Comparison of ENCODE assay signal across 28 mouse cellular contexts in the genomic region with DNA sequence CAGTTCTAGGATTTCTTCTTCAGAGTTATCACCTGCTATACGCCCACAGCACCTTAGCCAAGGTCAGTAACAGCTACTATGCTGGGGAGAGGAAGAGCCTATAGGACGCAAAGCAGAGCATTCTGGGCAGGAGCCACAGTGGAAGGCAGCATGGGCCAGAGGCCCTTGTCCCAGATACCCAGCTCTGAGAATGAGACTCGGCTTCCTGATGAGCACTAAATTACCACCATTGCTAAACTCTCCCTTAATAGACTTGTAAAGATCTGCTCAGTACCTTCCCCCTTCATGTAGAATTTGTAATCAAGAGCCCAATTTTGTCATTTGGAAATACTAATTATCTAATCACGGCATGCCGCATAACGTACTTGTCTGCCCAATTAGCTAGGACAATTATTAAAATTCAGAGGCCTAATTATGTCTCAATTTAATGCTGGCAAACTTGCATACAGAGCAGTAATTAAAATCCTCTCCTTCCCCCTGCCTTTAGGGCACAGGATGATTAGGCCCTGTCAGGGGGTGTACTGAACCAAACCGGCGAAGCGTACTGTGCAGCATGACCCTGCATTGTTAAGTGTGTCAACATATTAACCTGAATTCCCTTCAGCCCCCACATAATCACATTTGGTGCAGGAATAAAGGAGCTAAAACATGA. TPM values are rescaled to one million over a fixed set of nuclear protein-coding genes. Genes with fewer than 3 reads are reported as not detected.
DNase-seq lines count a peak whose midpoint lies in the region; ATAC-seq and TF ChIP-seq lines count a peak whose summit lies in the region.
"Had no signal": no experiment of that assay in that cellular context is flagged by ENCODE, and none has a peak within 500 bp of the region (broad histone marks: within the 10 kb centered on the region; RNA-seq: fewer than 3 reads in every experiment).

No protein-coding gene starts in this region.

- H3K4me2 ChIP-seq in midbrain, embryonic 13.5 days (replicated peaks): no peak overlapping the region
- no peak overlapping the region for H3K4me2 ChIP-seq in midbrain, embryonic 15.5 days
- H3K4me2 ChIP-seq in forebrain, embryonic 15.5 days (replicated peaks): no peak overlapping the region
- no peak overlapping the region for H3K4me2 ChIP-seq in midbrain, postnatal 0 days (ENCODE audit: low read depth, low read length, poor library complexity, severe bottlenecking)
- H3K4me2 ChIP-seq: heart, embryonic 15.5 days had no signal

- intact Hi-C loops in heart, postnatal 10 days (cut with DNase I): no loop called here

- H3K36me3 ChIP-seq in midbrain, embryonic 13.5 days: no peaks in the 10 kb centered on the region
- no peaks in the 10 kb centered on the region for H3K36me3 ChIP-seq in midbrain, embryonic 15.5 days (replicated peaks)
- no peaks in the 10 kb centered on the region for H3K36me3 ChIP-seq in forebrain, embryonic 15.5 days
- no peaks in the 10 kb centered on the region for H3K36me3 ChIP-seq in midbrain, postnatal 0 days (ENCODE audit: insufficient read depth, low read length)
- H3K36me3 ChIP-seq: heart, embryonic 15.5 days had no signal

- no peak overlapping the region for H3K4me3 ChIP-seq in midbrain, embryonic 13.5 days (replicated peaks)
- H3K4me3 ChIP-seq in midbrain, embryonic 15.5 days: no peak overlapping the region
- no peak overlapping the region for H3K4me3 ChIP-seq in forebrain, embryonic 15.5 days
- H3K4me3 ChIP-seq in midbrain, postnatal 0 days (ENCODE audit: low read depth, low read length): no peak overlapping the region
- H3K4me3 ChIP-seq: erythroblast, embryonic 14.5 days; heart, embryonic 15.5 days; megakaryocyte, embryonic 14.5 days had no signal

- peaks cover 24% of the 10 kb centered on the region for H3K4me1 ChIP-seq in midbrain, embryonic 13.5 days (replicated peaks)
- H3K4me1 ChIP-seq in midbrain, embryonic 15.5 days: peaks cover 23% of the 10 kb centered on the region
- peaks cover 33% of the 10 kb centered on the region for H3K4me1 ChIP-seq in forebrain, embryonic 15.5 days
- no peaks in the 10 kb centered on the region for H3K4me1 ChIP-seq in midbrain, postnatal 0 days (ENCODE audit: insufficient read depth, low read length)

- H3K27me3 ChIP-seq in midbrain, embryonic 13.5 days: peaks cover 42% of the 10 kb centered on the region
- H3K27me3 ChIP-seq in midbrain, embryonic 15.5 days (replicated peaks): peaks cover 6% of the 10 kb centered on the region
- peaks cover 65% of the 10 kb centered on the region for H3K27me3 ChIP-seq in forebrain, embryonic 15.5 days
- peaks cover 7% of the 10 kb centered on the region; the same call in 1 of the 2 replicates for H3K27me3 ChIP-seq in midbrain, postnatal 0 days (ENCODE audit: insufficient read depth, low read length)

- ATAC-seq in midbrain, embryonic 13.5 days: peak; percentile 47
- ATAC-seq in midbrain, embryonic 15.5 days (replicated peaks): no peak
- ATAC-seq in forebrain, embryonic 15.5 days (replicated peaks): peak; percentile 85
- no peak for ATAC-seq in midbrain, postnatal 0 days (ENCODE audit: low FRiP score)
- ATAC-seq: liver, postnatal 0 days had no signal

- DNase-seq in brain, adult 2 months (ENCODE audit: low read depth, low spot score): peak; percentile 31
- peak; percentile 17 for DNase-seq in midbrain, postnatal 0 days (ENCODE audit: low spot score)
- DNase-seq in lung, postnatal 36 days: no peak
- no peak for DNase-seq in heart, postnatal 10 days
- DNase-seq: B cell, adult 2 months; cerebellum, adult 8-10 months; gastrocnemius, postnatal 14 days; kidney, adult 8-10 months; kidney, postnatal 36 days; left cerebral cortex, postnatal 4 days; liver; liver, postnatal 0 days; lung, postnatal 10 days had no signal

- WGBS in midbrain, embryonic 13.5 days: 31% methylated on average over 9 of the region's 9 CpGs
- 47% methylated on average over 9 of the region's 9 CpGs for WGBS in midbrain, embryonic 15.5 days
- WGBS in forebrain, embryonic 15.5 days: 15% methylated on average over 9 of the region's 9 CpGs
- WGBS in midbrain, postnatal 0 days: 50% methylated on average over 9 of the region's 9 CpGs

- no peak overlapping the region for H3K9ac ChIP-seq in midbrain, embryonic 13.5 days (replicated peaks)
- no peak overlapping the region for H3K9ac ChIP-seq in midbrain, embryonic 15.5 days
- no peak overlapping the region for H3K9ac ChIP-seq in forebrain, embryonic 15.5 days (replicated peaks)
- H3K9ac ChIP-seq in midbrain, postnatal 0 days (replicated peaks; ENCODE audit: low read length, poor library complexity, severe bottlenecking): no peak overlapping the region
- H3K9ac ChIP-seq: heart, embryonic 15.5 days; liver, postnatal 0 days had no signal

- no peak for TF ChIP-seq CTCF in midbrain, postnatal 0 days (IDR thresholded peaks at IDR 0.05)

- no peaks in the 10 kb centered on the region for H3K9me3 ChIP-seq in midbrain, embryonic 13.5 days
- H3K9me3 ChIP-seq in midbrain, embryonic 15.5 days: no peaks in the 10 kb centered on the region
- no peaks in the 10 kb centered on the region for H3K9me3 ChIP-seq in forebrain, embryonic 15.5 days
- no peaks in the 10 kb centered on the region for H3K9me3 ChIP-seq in midbrain, postnatal 0 days (ENCODE audit: low read length)
- H3K9me3 ChIP-seq: heart, embryonic 15.5 days; megakaryocyte, embryonic 14.5 days had no signal

- 0 out of 2 replicates have a peak overlapping the region, but pooled peaks have one; percentile 5 for H3K27ac ChIP-seq in midbrain, embryonic 13.5 days
- no peak overlapping the region for H3K27ac ChIP-seq in midbrain, embryonic 15.5 days
- no peak overlapping the region for H3K27ac ChIP-seq in forebrain, embryonic 15.5 days (replicated peaks)
- H3K27ac ChIP-seq in midbrain, postnatal 0 days (ENCODE audit: low read depth, low read length): no peak overlapping the region
- H3K27ac ChIP-seq: heart, embryonic 15.5 days; stomach, postnatal 0 days had no signal

RNA-seq across cellular contexts. Expression of gene Gm17304, which starts 31.5 kb away (rescaled TPM):
- polyA plus RNA-seq in midbrain, embryonic 13.5 days (2015; fragmentation: Nextera tagmentation; extraction: Ambion mirVana): not detected in 2 replicates
- not detected in 2 replicates for polyA plus RNA-seq in midbrain, embryonic 15.5 days (2015; fragmentation: Nextera tagmentation; extraction: Ambion mirVana)
- not detected in 2 replicates for polyA plus RNA-seq in forebrain, embryonic 15.5 days (2015; fragmentation: Nextera tagmentation; extraction: Ambion mirVana)
- not detected in 2 replicates for total RNA-seq in midbrain, postnatal 0 days (2014; rRNA removed)
- polyA plus RNA-seq in midbrain, postnatal 0 days (2015; fragmentation: Nextera tagmentation; extraction: Ambion mirVana): not detected in 2 replicates
- not detected for total RNA-seq in heart, postnatal 10 days (2021)
- total RNA-seq: adrenal gland, adult 18-20 months; adrenal gland, postnatal 4 days; common myeloid progenitor, adult 5-6 weeks; gastrocnemius, postnatal 14 days; heart, adult 8-10 months; left cerebral cortex, adult 18-20 months; left cerebral cortex, postnatal 4 days had no signal
- polyA plus RNA-seq: embryonic facial prominence, embryonic 11.5 days; erythroblast, embryonic 14.5 days; heart, embryonic 15.5 days; liver, postnatal 0 days; stomach, postnatal 0 days; thymus, postnatal 0 days; urinary bladder, adult 2 months had no signal

Comparison
In these comparisons a context has a peak if more than half of its experiments do, and no peak if none do; other contexts are left out.
1. ATAC-seq: peak in midbrain, embryonic 13.5 days (single experiment) and forebrain, embryonic 15.5 days (single experiment); none in midbrain, embryonic 15.5 days (single experiment) and midbrain, postnatal 0 days (single experiment).
2. DNase-seq: peak in brain, adult 2 months (single experiment) and midbrain, postnatal 0 days (single experiment); none in lung, postnatal 36 days (single experiment) and heart, postnatal 10 days (0 of 2).